Mouse (Mus musculus): ENCODE results near the gene Pik3ca.
A peak's percentile ranks its signal among the peaks of the same experiment; 100 is the strongest.

Gene Pik3ca

GRCm38 (mm10) chr3:32500346-32500745 lies 102.9 kb downstream of the Pik3ca start:
- no peak for DNase-seq (ENCODE audit: low spot score)

GRCm38 (mm10) chr3:32505841-32506240 lies 108.4 kb downstream of the Pik3ca start:
- no peak for DNase-seq (ENCODE audit: low spot score)

- DNase-seq (ENCODE audit: low spot score): no peak
Observed at GRCm38 (mm10) chr3:32506366-32507225, 109.1 kb downstream of the Pik3ca start.

- DNase-seq (ENCODE audit: low spot score): peak; percentile 74
Observed at GRCm38 (mm10) chr3:32508666-32509324, 111.3 kb downstream of the Pik3ca start.

GRCm38 (mm10) chr3:32509496-32510374 lies 112.3 kb downstream of the Pik3ca start, which contains the start of gene Zfp639:
TSS of gene Zfp639 (plus strand) at chr3:32510259.
- DNase-seq (ENCODE audit: low spot score): no peak

DNA sequence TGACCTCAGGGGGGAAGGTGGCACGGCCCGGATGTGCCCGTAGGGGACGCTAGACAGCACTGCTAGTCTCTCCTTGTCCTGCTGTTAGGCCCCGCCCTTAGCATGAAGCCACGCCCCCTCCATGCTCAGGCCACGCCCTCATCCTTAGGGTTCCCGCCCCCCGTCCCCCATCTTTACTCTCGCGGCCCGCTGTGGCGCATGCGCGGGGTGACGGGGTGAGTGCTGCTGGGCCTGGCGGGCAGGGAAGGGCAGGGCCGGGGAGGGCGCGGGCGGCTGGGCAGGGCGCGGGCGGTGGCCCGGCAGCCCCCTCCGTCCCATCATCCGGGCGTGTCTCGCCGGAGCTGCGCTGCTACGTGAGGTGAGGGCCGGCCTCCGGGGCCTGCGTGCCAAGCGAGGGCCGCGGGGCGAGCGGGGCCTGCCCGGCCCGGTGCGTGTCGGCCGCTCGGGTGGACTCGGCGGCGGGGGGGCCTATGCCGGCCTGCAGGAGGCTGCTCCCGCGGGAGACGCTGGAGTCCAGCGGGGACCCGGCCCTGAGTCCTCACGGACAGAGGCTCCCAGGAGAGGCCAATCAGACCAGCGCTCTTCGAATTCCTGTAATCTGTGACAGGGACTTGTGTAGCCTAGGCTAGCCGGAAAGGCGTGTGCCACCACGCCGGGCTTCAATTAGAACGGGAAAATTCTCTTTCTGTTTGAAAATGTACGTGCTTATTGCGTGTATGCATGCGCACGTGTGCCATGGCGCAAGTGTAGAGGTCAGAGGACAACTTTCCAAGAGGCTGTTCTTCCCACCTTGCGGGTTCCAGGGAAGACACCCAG lies 113.1 kb downstream of the Pik3ca start:
- DNase-seq (ENCODE audit: low spot score): peak; percentile 91

DNA sequence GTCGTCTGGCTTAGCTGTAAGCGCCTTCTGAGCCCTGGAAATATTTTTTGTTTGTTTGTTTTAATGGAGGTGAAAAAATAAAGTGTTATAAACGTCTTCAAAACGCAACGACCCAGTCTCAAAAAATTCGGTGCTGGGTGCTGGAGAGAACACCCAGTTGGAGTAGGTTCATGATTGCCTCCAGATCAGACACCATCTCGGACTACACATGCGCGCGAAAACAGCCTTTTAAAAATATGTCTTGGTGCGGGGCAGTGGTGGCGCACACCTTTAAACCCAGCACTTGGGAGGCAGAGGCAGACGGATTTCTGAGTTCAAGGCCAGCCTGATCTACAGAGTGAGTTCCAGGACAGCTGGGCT lies 113.7 kb downstream of the Pik3ca start:
- DNase-seq (ENCODE audit: low spot score): no peak

- DNase-seq (ENCODE audit: low spot score): no peak
Observed at GRCm38 (mm10) chr3:32512686-32513284, 115.3 kb downstream of the Pik3ca start.

GRCm38 (mm10) chr3:32513528-32513927 lies 116.1 kb downstream of the Pik3ca start:
- DNase-seq (ENCODE audit: low spot score): no peak
